Mouse (Mus musculus) kidney, embryonic 14.5 days (tissue): ENCODE data around the gene Vmn1r137. TPM values are rescaled to one million over a fixed set of nuclear protein-coding genes. Genes with fewer than 3 reads are reported as not detected.
"Not testable (repeated sequence)": the region's sequence is repeated elsewhere in the genome, so short reads cannot be mapped to it uniquely, and the experiment has no call there.

Experiments used
- ATAC-seq: fragments of 200-750 bp; cut with Nextera tagmentation; 2 replicates; pipeline ENCODE4 v1.8.0; 2017; ENCODE audit warnings: moderate number of reproducible peaks, mild to moderate bottlenecking, moderate TSS enrichment, moderate library complexity; ENCODE audit not compliant: low FRiP score, low TSS enrichment
- H3K27ac ChIP-seq: fragments of 300-500 bp; sonication (generic); 2 replicates; pipeline ENCODE4 v1.5.1; 2014; ENCODE audit warnings: low read depth, mild to moderate bottlenecking, low read length, moderate library complexity, mixed read lengths
- H3K27me3 ChIP-seq: fragments of 300-500 bp; sonication (generic); 2 replicates; pipeline ENCODE4 v1.6.1; 2014; ENCODE audit warnings: mild to moderate bottlenecking, low read length; ENCODE audit not compliant: control insufficient read depth, insufficient read depth
- H3K36me3 ChIP-seq: fragments of 300-500 bp; sonication (generic); 2 replicates; pipeline ENCODE4 v1.6.1; 2014; ENCODE audit warnings: low read length, mixed read lengths; ENCODE audit not compliant: control insufficient read depth, insufficient read depth
- H3K4me1 ChIP-seq: fragments of 300-500 bp; sonication (generic); 2 replicates; pipeline ENCODE4 v1.6.1; 2014; ENCODE audit warnings: low read length, mixed read lengths; ENCODE audit not compliant: control insufficient read depth, insufficient read depth
- H3K4me2 ChIP-seq: fragments of 300-500 bp; sonication (generic); replicated peaks from 2 replicates; pipeline ENCODE4 v1.6.1; 2014; ENCODE audit warnings: low read depth, mild to moderate bottlenecking, low read length
- H3K4me3 ChIP-seq: fragments of 300-500 bp; sonication (generic); 2 replicates; pipeline ENCODE4 v1.5.1; 2014; ENCODE audit warnings: mild to moderate bottlenecking, low read length
- H3K9ac ChIP-seq: fragments of 300-500 bp; sonication (generic); 2 replicates; pipeline ENCODE4 v1.6.1; 2014; ENCODE audit warnings: low read depth, mild to moderate bottlenecking, low read length, moderate library complexity
- H3K9me3 ChIP-seq: fragments of 300-500 bp; sonication (generic); 2 replicates; pipeline ENCODE4 v1.6.1; 2016; ENCODE audit warnings: low read length; ENCODE audit not compliant: control insufficient read depth
- WGBS: fragments of 180-500 bp; shearing (Covaris S2); extraction: QIAGEN DNeasy Blood & Tissue Kit; methylation state at CpG from one replicate; pipeline ENCODE4 v1.1.7; 2014; 5-methylcytosine and 5-hydroxymethylcytosine counted together
- polyA plus RNA-seq: library from polyadenylated mRNA; unstranded; fragments of >200 nt; fragmentation: Nextera tagmentation; extraction: Ambion mirVana; gene quantifications from 2 replicates; pipeline ENCODE4 v1.2.1, GENCODE M21; 2014

Gene Vmn1r137
- not detected in 2 replicates for polyA plus RNA-seq

DNA sequence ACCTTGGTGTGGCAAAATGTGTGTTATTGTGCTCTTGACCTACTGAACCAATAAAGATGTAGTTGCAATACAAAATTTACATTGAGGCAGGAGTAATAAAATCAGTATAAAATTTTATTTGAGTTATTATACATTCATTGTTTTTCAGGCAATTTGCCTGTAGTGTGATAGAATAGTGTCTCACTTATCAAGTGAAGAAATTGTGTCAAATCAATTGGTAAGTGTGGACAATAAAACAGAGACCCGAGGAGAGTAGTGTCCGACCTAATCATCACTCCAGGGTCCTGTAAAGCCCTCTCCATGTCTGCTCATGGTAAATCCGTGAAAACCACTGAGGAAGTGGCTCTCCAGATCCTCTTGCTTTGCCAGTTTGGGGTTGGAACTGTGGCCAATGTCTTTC lies at the start of gene Vmn1r137:
TSS of gene Vmn1r137 (plus strand) at position 301 of the 400 bp plus-strand sequence.
- ATAC-seq, H3K4me1 ChIP-seq, H3K4me2 ChIP-seq, H3K27me3 ChIP-seq, H3K9ac ChIP-seq, H3K27ac ChIP-seq, H3K9me3 ChIP-seq, H3K36me3 ChIP-seq, H3K4me3 ChIP-seq: not testable (repeated sequence)
- no CpG with 5 or more reads among the region's 3 CpGs for WGBS

DNA sequence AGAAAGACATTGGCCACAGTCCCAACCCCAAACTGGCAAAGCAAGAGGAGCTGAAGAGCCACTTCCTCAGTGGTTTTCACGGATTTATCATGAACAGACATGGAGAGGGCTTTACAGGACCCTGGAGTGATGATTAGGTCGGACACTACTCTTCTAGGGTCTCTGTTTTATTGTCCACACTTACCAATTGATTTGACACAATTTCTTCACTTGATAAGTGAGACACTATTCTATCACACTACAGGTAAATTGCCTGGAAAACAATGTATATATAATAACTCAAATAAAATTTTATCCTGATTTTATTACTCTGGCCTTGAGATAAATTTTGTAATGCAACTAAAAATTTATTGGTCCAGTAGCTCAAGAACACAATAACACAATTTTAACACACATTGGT lies 34.4 kb downstream of the Vmn1r137 start, which contains the start of gene Vmn1r138:
TSS of gene Vmn1r138 (minus strand) at position 101 of the 400 bp plus-strand sequence.
- not testable (repeated sequence) for H3K27me3 ChIP-seq, ATAC-seq, H3K27ac ChIP-seq, H3K4me2 ChIP-seq, H3K4me3 ChIP-seq, H3K9me3 ChIP-seq, H3K9ac ChIP-seq, H3K36me3 ChIP-seq, H3K4me1 ChIP-seq
- WGBS = no CpG with 5 or more reads among the region's 2 CpGs

Other genes with a start within 250 kb of the Vmn1r137 start
- not detected in 2 replicates for gene Gm4175, start 233.1 kb upstream of the Vmn1r137 start, polyA plus RNA-seq
- not detected in 2 replicates for gene Gm4177, start 197.9 kb upstream of the Vmn1r137 start, polyA plus RNA-seq
- not detected in 2 replicates for gene Vmn1r135, start 162.2 kb upstream of the Vmn1r137 start, polyA plus RNA-seq
- gene Gm5725, start 150.3 kb upstream of the Vmn1r137 start, polyA plus RNA-seq = not detected in 2 replicates
- gene Gm5891, start 73.3 kb upstream of the Vmn1r137 start, polyA plus RNA-seq = not detected in 2 replicates
- gene Vmn1r138, start 34.3 kb downstream of the Vmn1r137 start, polyA plus RNA-seq = not detected in 2 replicates
- not detected in 2 replicates for gene Gm6176, start 61.7 kb downstream of the Vmn1r137 start, polyA plus RNA-seq
- gene Vmn1r139, start 74.5 kb downstream of the Vmn1r137 start, polyA plus RNA-seq = not detected in 2 replicates
- gene Gm16451, start 123.7 kb downstream of the Vmn1r137 start, polyA plus RNA-seq = not detected in 2 replicates
- gene Gm10666, start 140.2 kb downstream of the Vmn1r137 start, polyA plus RNA-seq = not detected in 2 replicates
- not detected in 2 replicates for gene Vmn1r142, start 169.4 kb downstream of the Vmn1r137 start, polyA plus RNA-seq
- gene Vmn1r143, start 194.8 kb downstream of the Vmn1r137 start, polyA plus RNA-seq = not detected in 2 replicates
- gene Gm8653, start 206.7 kb downstream of the Vmn1r137 start, polyA plus RNA-seq = not detected in 2 replicates
- not detected in 2 replicates for gene Gm8453, start 234.9 kb downstream of the Vmn1r137 start, polyA plus RNA-seq